Comparison of ENCODE assay signal across 9 mouse cellular contexts in the genomic region with DNA sequence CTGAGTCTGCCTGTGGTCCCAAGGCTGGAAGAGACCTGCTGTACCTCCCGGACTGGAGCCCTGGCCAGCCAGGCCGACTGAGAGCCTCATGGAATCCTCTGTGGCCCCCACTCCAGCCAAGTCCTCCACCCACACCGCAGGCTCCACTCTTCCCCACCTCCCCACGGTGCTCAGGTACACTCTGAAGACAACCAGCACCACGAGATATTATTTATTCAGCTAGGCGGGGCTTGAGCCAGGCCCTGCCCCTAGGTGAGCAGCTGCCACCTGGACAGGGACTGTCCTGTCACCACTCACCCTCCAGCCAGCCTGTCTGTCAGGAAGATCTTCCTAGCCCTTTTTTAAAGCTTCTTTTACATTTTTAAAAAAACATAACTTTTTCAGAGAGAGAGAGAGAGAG. TPM values are rescaled to one million over a fixed set of nuclear protein-coding genes. Genes with fewer than 3 reads are reported as not detected.
DNase-seq lines count a peak whose midpoint lies in the region; ATAC-seq and TF ChIP-seq lines count a peak whose summit lies in the region.
"Had no signal": no experiment of that assay in that cellular context is flagged by ENCODE, and none has a peak within 500 bp of the region (broad histone marks: within the 10 kb centered on the region; RNA-seq: fewer than 3 reads in every experiment).

No protein-coding gene starts in this region.

- peaks cover 17% of the 10 kb centered on the region; the same call in 1 of the 2 replicates for H3K36me3 ChIP-seq in lung, embryonic 15.5 days
- H3K36me3 ChIP-seq in embryonic facial prominence, embryonic 12.5 days: 0 out of 2 replicates have a peak, but pooled peaks cover 2% of the 10 kb centered on the region
- H3K36me3 ChIP-seq in hindbrain, postnatal 0 days (ENCODE audit: insufficient read depth, low read length): no peaks in the 10 kb centered on the region
- no peaks in the 10 kb centered on the region for H3K36me3 ChIP-seq in midbrain, embryonic 15.5 days (replicated peaks)

- TF ChIP-seq POLR2A in lung, adult 2 months (IDR thresholded peaks at IDR 0.05; ENCODE audit: borderline replicate concordance, extremely low read depth, low read depth, low read length): no peak

- TF ChIP-seq CTCF in lung, adult 2 months (IDR thresholded peaks at IDR 0.05; ENCODE audit: insufficient read depth, low read length): no peak
- no peak for TF ChIP-seq CTCF in hindbrain, postnatal 0 days (IDR thresholded peaks at IDR 0.05; ENCODE audit: low read depth)

- peaks cover 9% of the 10 kb centered on the region for H3K4me1 ChIP-seq in lung, embryonic 15.5 days
- no peaks in the 10 kb centered on the region for H3K4me1 ChIP-seq in lung, adult 2 months (ENCODE audit: control insufficient read depth, insufficient read depth, low read length)
- H3K4me1 ChIP-seq in embryonic facial prominence, embryonic 12.5 days: peaks cover 9% of the 10 kb centered on the region
- H3K4me1 ChIP-seq in hindbrain, postnatal 0 days (ENCODE audit: insufficient read depth, low read length): no peaks in the 10 kb centered on the region
- peaks cover 7% of the 10 kb centered on the region; the same call in 1 of the 2 replicates for H3K4me1 ChIP-seq in midbrain, embryonic 15.5 days

- intact Hi-C loops in gastrocnemius, postnatal 36 days (cut with DNase I): loop anchor here (5.0 to 10.0 kb wide), 2 partner anchors 101 to 163 kb away; a partner anchor contains a TSS

- DNase-seq in lung, adult 2 months: no peak
- no peak for DNase-seq in hindbrain, postnatal 0 days (ENCODE audit: low spot score)
- DNase-seq in gastrocnemius, postnatal 36 days: no peak
- no peak for DNase-seq in gastrocnemius, postnatal 25 days
- DNase-seq in adrenal gland, postnatal 14 days: no peak
- DNase-seq: kidney, postnatal 36 days had no signal

- ATAC-seq in lung, embryonic 15.5 days (ENCODE audit: borderline replicate concordance, extremely low read depth, low FRiP score, low TSS enrichment): peak; percentile 40; the same call in 1 of the 2 replicates
- no peak for ATAC-seq in embryonic facial prominence, embryonic 12.5 days (ENCODE audit: insufficient number of reproducible peaks, insufficient read depth, low FRiP score, low TSS enrichment)
- ATAC-seq in hindbrain, postnatal 0 days: no peak
- ATAC-seq in midbrain, embryonic 15.5 days (replicated peaks): no peak

- WGBS in lung, embryonic 15.5 days: 54% methylated on average over 6 of the region's 6 CpGs
- 57% methylated on average over 6 of the region's 6 CpGs for WGBS in lung, adult 2 months
- WGBS in embryonic facial prominence, embryonic 12.5 days: 82% methylated on average over 6 of the region's 6 CpGs
- WGBS in hindbrain, postnatal 0 days: 79% methylated on average over 6 of the region's 6 CpGs
- 79% methylated on average over 6 of the region's 6 CpGs for WGBS in midbrain, embryonic 15.5 days

- H3K4me3 ChIP-seq in lung, embryonic 15.5 days: peak overlapping the region; percentile 92
- H3K4me3 ChIP-seq in lung, adult 2 months (replicated peaks; ENCODE audit: extremely low read depth, low read depth, low read length): no peak overlapping the region
- H3K4me3 ChIP-seq in embryonic facial prominence, embryonic 12.5 days: peak overlapping the region; percentile 81
- peak overlapping the region; percentile 68; the same call in 1 of the 2 replicates for H3K4me3 ChIP-seq in hindbrain, postnatal 0 days (ENCODE audit: low read length)
- no peak overlapping the region for H3K4me3 ChIP-seq in midbrain, embryonic 15.5 days

- H3K4me2 ChIP-seq in lung, embryonic 15.5 days: peak overlapping the region; percentile 75
- peak overlapping the region; percentile 78 for H3K4me2 ChIP-seq in embryonic facial prominence, embryonic 12.5 days (replicated peaks)
- peak overlapping the region; percentile 16; the same call in 1 of the 2 replicates for H3K4me2 ChIP-seq in hindbrain, postnatal 0 days (ENCODE audit: low read depth, low read length)
- 0 out of 2 replicates have a peak overlapping the region, but pooled peaks have one; percentile 86 for H3K4me2 ChIP-seq in midbrain, embryonic 15.5 days

- no peak overlapping the region; the same call in 1 of the 2 replicates for H3K9ac ChIP-seq in lung, embryonic 15.5 days
- H3K9ac ChIP-seq in embryonic facial prominence, embryonic 12.5 days: peak overlapping the region; percentile 68; the same call in 1 of the 2 replicates
- H3K9ac ChIP-seq in hindbrain, postnatal 0 days (replicated peaks; ENCODE audit: low read length): no peak overlapping the region
- H3K9ac ChIP-seq in midbrain, embryonic 15.5 days: no peak overlapping the region

- H3K27ac ChIP-seq in lung, embryonic 15.5 days: no peak overlapping the region
- no peak overlapping the region for H3K27ac ChIP-seq in embryonic facial prominence, embryonic 12.5 days
- H3K27ac ChIP-seq in hindbrain, postnatal 0 days: no peak overlapping the region
- H3K27ac ChIP-seq in midbrain, embryonic 15.5 days: no peak overlapping the region

- no peaks in the 10 kb centered on the region for H3K9me3 ChIP-seq in lung, embryonic 15.5 days
- H3K9me3 ChIP-seq in embryonic facial prominence, embryonic 12.5 days: no peaks in the 10 kb centered on the region
- no peaks in the 10 kb centered on the region for H3K9me3 ChIP-seq in hindbrain, postnatal 0 days (ENCODE audit: low read length)
- H3K9me3 ChIP-seq in midbrain, embryonic 15.5 days: no peaks in the 10 kb centered on the region

- no peaks in the 10 kb centered on the region for H3K27me3 ChIP-seq in lung, embryonic 15.5 days
- H3K27me3 ChIP-seq in embryonic facial prominence, embryonic 12.5 days: no peaks in the 10 kb centered on the region
- H3K27me3 ChIP-seq in hindbrain, postnatal 0 days (ENCODE audit: insufficient read depth, low read length): no peaks in the 10 kb centered on the region
- H3K27me3 ChIP-seq in midbrain, embryonic 15.5 days (replicated peaks): no peaks in the 10 kb centered on the region

RNA-seq across cellular contexts. Expression of a gene that starts 1.1 kb away (rescaled TPM):
- 98.0 and 99.3 TPM in 2 replicates for polyA plus RNA-seq in lung, embryonic 15.5 days (2015; fragmentation: Nextera tagmentation; extraction: Ambion mirVana)
- polyA plus RNA-seq in lung, adult 2 months (2012; rRNA removed): 0.44 TPM in 1 of 2 replicates, not detected in the other
- 73.2 and 81.3 TPM in 2 replicates for polyA plus RNA-seq in embryonic facial prominence, embryonic 12.5 days (2016; fragmentation: Nextera tagmentation; extraction: Ambion mirVana)
- 3.7 and 5.4 TPM in 2 replicates for total RNA-seq in hindbrain, postnatal 0 days (2014; rRNA removed)
- 11.0 and 13.8 TPM in 2 replicates for polyA plus RNA-seq in hindbrain, postnatal 0 days (2015; fragmentation: Nextera tagmentation; extraction: Ambion mirVana)
- polyA plus RNA-seq in midbrain, embryonic 15.5 days (2015; fragmentation: Nextera tagmentation; extraction: Ambion mirVana): 8.4 and 8.5 TPM in 2 replicates
- total RNA-seq in gastrocnemius, postnatal 36 days (2021): under 1 TPM; 0.32 to 0.59 TPM
- total RNA-seq in gastrocnemius, postnatal 25 days (2021): under 1 TPM; 0.20 to 0.54 TPM
- total RNA-seq in adrenal gland, postnatal 14 days (2021): 6.9 and 7.5 TPM in 2 replicates

Comparison
In these comparisons a context has a peak if more than half of its experiments do, and no peak if none do; other contexts are left out.
1. H3K4me3 ChIP-seq: peak in lung, embryonic 15.5 days (single experiment), embryonic facial prominence, embryonic 12.5 days (single experiment) and hindbrain, postnatal 0 days (single experiment); none in lung, adult 2 months (single experiment) and midbrain, embryonic 15.5 days (single experiment).
2. H3K4me2 ChIP-seq: peak in every context shown above with its lines; median percentile 86 in midbrain, embryonic 15.5 days; 78 in embryonic facial prominence, embryonic 12.5 days; 75 in lung, embryonic 15.5 days; 16 in hindbrain, postnatal 0 days.